Mouse (Mus musculus) spleen, adult 2 months (tissue): ENCODE results near the gene Ccdc88c.

Experiments
- CTCF ChIP-seq: fragments of 200-500 bp; IDR thresholded peaks from 2 replicates; pipeline ENCODE4 v1.5.1; 2011; ENCODE audit warnings: mild to moderate bottlenecking, inconsistent platforms; ENCODE audit not compliant: insufficient read depth, insufficient read length, insufficient replicate concordance; ENCODE audit errors: extremely low read depth
- POLR2A ChIP-seq: fragments of 200-500 bp; IDR thresholded peaks from 2 replicates; pipeline ENCODE4 v1.6.1; 2011; ENCODE audit warnings: low read depth, low read length, inconsistent platforms

GRCm38 (mm10) chr12:101039956-101040355, 11.1 kb upstream of the Ccdc88c start:
- TF ChIP-seq CTCF (no peak), POLR2A (no peak)
